Mouse (Mus musculus): Measurements from ENCODE around the gene Gm40193.

DNA sequence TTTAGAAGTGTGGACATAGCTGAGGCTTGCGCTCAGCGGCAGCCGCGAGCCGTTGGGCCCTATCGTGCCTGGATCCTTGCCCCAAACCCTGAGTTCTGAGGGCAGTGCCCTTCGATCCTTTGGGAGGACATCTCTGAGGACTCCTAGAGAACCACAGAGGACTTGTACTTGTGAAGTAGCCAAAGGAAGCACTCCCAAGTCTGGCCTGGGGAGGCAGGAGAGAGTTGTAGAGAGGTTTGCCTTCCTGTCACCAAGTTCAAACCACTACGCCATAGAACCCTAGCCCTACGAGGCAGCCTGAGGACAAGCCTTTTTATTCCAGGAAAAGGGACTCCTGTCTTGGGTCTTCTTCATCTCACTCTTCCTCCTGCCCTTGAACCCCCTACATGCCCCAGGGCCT is 24.8 kb upstream of the Gm40193 start:
- TF ChIP-seq CTCF (IDR thresholded peaks at IDR 0.05; ENCODE audit: control insufficient read depth, insufficient read depth, low read length): no peak
- no peak for TF ChIP-seq POLR2A (IDR thresholded peaks at IDR 0.05; ENCODE audit: borderline replicate concordance, control insufficient read depth, low read depth, low read length)
